Mouse (Mus musculus) MEL (cell line): ENCODE results near the gene Cbx4. TPM values are rescaled to one million over a fixed set of nuclear protein-coding genes. Genes with fewer than 3 reads are reported as not detected.

ENCODE experiments used
- DNase-seq: peaks from one replicate; pipeline ENCODE4 v3.0.0; 2011; ENCODE audit warnings: low read depth, low spot score
- H3K27ac ChIP-seq: 2 replicates; pipeline ENCODE4 v1.5.1; 2012; ENCODE audit warnings: low read depth, mild to moderate bottlenecking, control low read depth, low read length, moderate library complexity; ENCODE audit not compliant: control insufficient read depth
- H3K27me3 ChIP-seq, 2 experiments: fragments of 150-350 bp in 1 of 2; sonication (generic) in 1 of 2; 2 replicates each; pipeline ENCODE4 v1.6.1; 2012; ENCODE audit warnings: low read length in 2 of 2, mild to moderate bottlenecking in 2 of 2, improper control_type of control experiment in 1 of 2, moderate library complexity in 1 of 2; ENCODE audit not compliant: insufficient read depth in 2 of 2, control insufficient read depth in 1 of 2
- H3K36me3 ChIP-seq, 2 experiments: 2 replicates each; pipeline ENCODE4 v1.6.1; 2012 to 2014; ENCODE audit warnings: low read length in 2 of 2, improper control_type of control experiment in 1 of 2, inconsistent platforms in 1 of 2, mild to moderate bottlenecking in 1 of 2; ENCODE audit not compliant: insufficient read depth in 2 of 2, control insufficient read depth in 1 of 2
- H3K4me1 ChIP-seq, 2 experiments: fragments of 150-350 bp in 1 of 2; sonication (generic) in 1 of 2; 2 replicates each; pipeline ENCODE4 v1.6.1; 2012; ENCODE audit warnings: low read length in 2 of 2, improper control_type of control experiment in 1 of 2, mild to moderate bottlenecking in 1 of 2; ENCODE audit not compliant: insufficient read depth in 2 of 2, control insufficient read depth in 1 of 2
- H3K4me3 ChIP-seq, 2 experiments: fragments of 150-350 bp in 1 of 2; sonication (generic) in 1 of 2; 2 replicates each; pipeline ENCODE4 v1.5.1; 2012; ENCODE audit warnings: low read depth in 2 of 2, low read length in 2 of 2, mild to moderate bottlenecking in 2 of 2, moderate library complexity in 2 of 2, control low read depth in 1 of 2, improper control_type of control experiment in 1 of 2; ENCODE audit not compliant: control insufficient read depth in 1 of 2, insufficient read depth in 1 of 2
- H3K79me2 ChIP-seq: 2 replicates; pipeline ENCODE4 v1.6.1; 2012; ENCODE audit warnings: mild to moderate bottlenecking, low read length, moderate library complexity; ENCODE audit not compliant: control insufficient read depth, poor library complexity, insufficient read depth
- H3K9ac ChIP-seq: 2 replicates; pipeline ENCODE4 v1.6.1; 2012; ENCODE audit warnings: low read depth, mild to moderate bottlenecking, control low read depth, low read length, moderate library complexity; ENCODE audit not compliant: control insufficient read depth, poor library complexity, severe bottlenecking
- H3K9me3 ChIP-seq: fragments of 150-350 bp; sonication (generic); replicated peaks from 2 replicates; pipeline ENCODE4 v1.6.1; 2012; ENCODE audit warnings: mild to moderate bottlenecking, low read length, improper control_type of control experiment, moderate library complexity; ENCODE audit not compliant: insufficient read depth
- CHD1 ChIP-seq: IDR thresholded peaks from 2 replicates; pipeline ENCODE4 v1.6.1; 2012; ENCODE audit warnings: low read depth, mild to moderate bottlenecking, inconsistent platforms, low read length, improper control_type of control experiment
- CHD2 ChIP-seq: IDR thresholded peaks from 2 replicates; pipeline ENCODE4 v1.6.1; 2011; ENCODE audit warnings: low read length, improper control_type of control experiment
- E2F4 ChIP-seq: IDR thresholded peaks from 2 replicates; pipeline ENCODE4 v1.6.1; 2011; ENCODE audit warnings: low read depth, low read length, improper control_type of control experiment, borderline replicate concordance
- ELF1 ChIP-seq: IDR thresholded peaks from 2 replicates; pipeline ENCODE4 v1.6.1; 2014; ENCODE audit warnings: low read depth, mild to moderate bottlenecking, inconsistent platforms, low read length, improper control_type of control experiment, moderate library complexity
- EP300 ChIP-seq, 2 experiments: IDR thresholded peaks; 2 replicates each; pipeline ENCODE4 v1.6.1; 2011; ENCODE audit warnings: improper control_type of control experiment in 2 of 2, low read length in 2 of 2, low read depth in 1 of 2, mild to moderate bottlenecking in 1 of 2
- GATA1 ChIP-seq: IDR thresholded peaks from 2 replicates; pipeline ENCODE4 v1.6.1; 2011; ENCODE audit warnings: low read depth, low read length, improper control_type of control experiment
- HCFC1 ChIP-seq: IDR thresholded peaks from 2 replicates; pipeline ENCODE4 v1.6.1; 2012; ENCODE audit warnings: low read depth, mild to moderate bottlenecking, inconsistent platforms, low read length, improper control_type of control experiment, moderate library complexity
- KAT2A ChIP-seq: conservative IDR thresholded peaks from 2 replicates; pipeline ENCODE4 v1.6.1; 2012; ENCODE audit warnings: low read depth, low read length, improper control_type of control experiment, inconsistent platforms
- MAZ ChIP-seq: IDR thresholded peaks from 2 replicates; pipeline ENCODE4 v1.6.1; 2012; ENCODE audit warnings: low read depth, mild to moderate bottlenecking, inconsistent platforms, low read length, improper control_type of control experiment
- MYB ChIP-seq: IDR thresholded peaks from 2 replicates; pipeline ENCODE4 v1.6.1; 2011; ENCODE audit warnings: mild to moderate bottlenecking, low read depth, low read length, improper control_type of control experiment
- MYC ChIP-seq: IDR thresholded peaks from 2 replicates; pipeline ENCODE4 v1.6.1; 2011; ENCODE audit warnings: low read depth, mild to moderate bottlenecking, low read length, improper control_type of control experiment, moderate library complexity
- POLR2A ChIP-seq, 2 experiments: IDR thresholded peaks; 2 replicates each; pipeline ENCODE4 v1.6.1; 2011 to 2012; ENCODE audit warnings: low read length in 2 of 2, mild to moderate bottlenecking in 2 of 2, control low read depth in 1 of 2, improper control_type of control experiment in 1 of 2, low read depth in 1 of 2, moderate library complexity in 1 of 2; ENCODE audit not compliant: control insufficient read depth in 1 of 2, insufficient read depth in 1 of 2, poor library complexity in 1 of 2
- POLR2AphosphoS2 ChIP-seq: IDR thresholded peaks from 2 replicates; pipeline ENCODE4 v1.6.1; 2011; ENCODE audit warnings: low read length, improper control_type of control experiment
- RAD21 ChIP-seq: IDR thresholded peaks from 2 replicates; pipeline ENCODE4 v1.6.1; 2011; ENCODE audit warnings: mild to moderate bottlenecking, low read depth, low read length, improper control_type of control experiment
- RCOR1 ChIP-seq: IDR thresholded peaks from 2 replicates; pipeline ENCODE4 v1.6.1; 2012; ENCODE audit warnings: low read depth, mild to moderate bottlenecking, inconsistent platforms, low read length, improper control_type of control experiment
- SIN3A ChIP-seq: IDR thresholded peaks from 2 replicates; pipeline ENCODE4 v1.6.1; 2012; ENCODE audit warnings: low read length, improper control_type of control experiment, inconsistent platforms
- TAL1 ChIP-seq: IDR thresholded peaks from 2 replicates; pipeline ENCODE4 v1.6.1; 2012; ENCODE audit warnings: mild to moderate bottlenecking, inconsistent platforms, low read length, moderate library complexity, mixed read lengths
- TBP ChIP-seq: IDR thresholded peaks from 2 replicates; pipeline ENCODE4 v1.8.0; 2011; ENCODE audit warnings: low read depth, low read length, improper control_type of control experiment
- USF1 ChIP-seq: IDR thresholded peaks from 2 replicates; pipeline ENCODE4 v1.6.1; 2014; ENCODE audit warnings: low read depth, mild to moderate bottlenecking, inconsistent platforms, low read length, improper control_type of control experiment, moderate library complexity
- ZKSCAN1 ChIP-seq: IDR thresholded peaks from 2 replicates; pipeline ENCODE4 v1.6.1; 2012; ENCODE audit warnings: low read depth, mild to moderate bottlenecking, inconsistent platforms, low read length, improper control_type of control experiment, moderate library complexity
- ZNF384 ChIP-seq: IDR thresholded peaks from 2 replicates; pipeline ENCODE4 v1.6.1; 2012; ENCODE audit warnings: low read depth, mild to moderate bottlenecking, inconsistent platforms, low read length, improper control_type of control experiment
- polyA plus RNA-seq, 2 experiments: library from polyadenylated mRNA; stranded (reverse) in 1 of 2; unstranded in 1 of 2; fragments of >175 nt in 1 of 2; fragments of >200 nt in 1 of 2; gene quantifications; 2 replicates each; pipeline versions ENCODE4 v1.2.1 to v1.2.4; 2012; ENCODE audit warnings: low replicate concordance in 2 of 2, low read depth in 1 of 2; ENCODE audit not compliant: insufficient read length in 2 of 2, insufficient read depth in 1 of 2, missing spikeins in 1 of 2
- total RNA-seq: library from RNA; depleted of rRNA; stranded (reverse); fragments of 300-350 nt; gene quantifications from 2 replicates; pipeline ENCODE4 v1.2.3, GENCODE M21; 2012

The Cbx4 gene
- total and polyA plus RNA-seq, 3 experiments, result 8.0 to 22.6 TPM; not detected in 1

- peaks cover 4 to 5% of the 10 kb centered on the region in 2 experiments; a peak in 3 of 4 replicates for H3K27me3 ChIP-seq
- H3K79me2 ChIP-seq, result no peaks in the 10 kb centered on the region
- no peaks in the 10 kb centered on the region for H3K4me1 ChIP-seq
- no peak overlapping the region for H3K9ac ChIP-seq
- H3K27ac ChIP-seq, result no peak overlapping the region
- no peak overlapping the region for H3K4me3 ChIP-seq
- TF ChIP-seq POLR2A (IDR thresholded peaks at IDR 0.05; ENCODE audit: control insufficient read depth in 1 of 2, insufficient read depth in 1 of 2, low read depth in 1 of 2, low read length in 2 of 2, poor library complexity in 1 of 2), result no peak
- H3K9me3 ChIP-seq, result no peaks in the 10 kb centered on the region
- DNase-seq, result no peak
- H3K36me3 ChIP-seq, result no peaks in the 10 kb centered on the region
These were observed 27.7 kb downstream of the Cbx4 start for GRCm38 (mm10) chr11:119058041-119058995.

GRCm38 (mm10) chr11:119057291-119057690, 28.7 kb downstream of the Cbx4 start:
- Histone ChIP-seq H3K36me3 (peaks cover 0 to 2% of the 10 kb centered on the region in 2 experiments; a peak in 1 of 4 replicates), H3K27me3 (peaks cover 1 to 3% of the 10 kb centered on the region in 2 experiments; a peak in 2 of 4 replicates), H3K27ac (no peak overlapping the region), H3K79me2 (no peaks in the 10 kb centered on the region), H3K9me3 (no peaks in the 10 kb centered on the region), H3K4me3 (no peak overlapping the region), H3K4me1 (0 out of 4 replicates have a peak, but pooled peaks cover 0 to 7% of the 10 kb centered on the region in 2 experiments), H3K9ac (no peak overlapping the region)
- DNase-seq, result no peak
- no peak for TF ChIP-seq E2F4
- TF ChIP-seq MAZ, result no peak
- no peak for TF ChIP-seq MYB
- TF ChIP-seq ZNF384, result no peak
- no peak for TF ChIP-seq ZKSCAN1
- no peak for TF ChIP-seq SIN3A
- no peak for TF ChIP-seq ELF1
- no peak for TF ChIP-seq HCFC1
- TF ChIP-seq RCOR1, result no peak
- TF ChIP-seq GATA1, result no peak
- no peak for TF ChIP-seq USF1
- TF ChIP-seq POLR2AphosphoS2, result no peak
- no peak for TF ChIP-seq KAT2A
- TF ChIP-seq RAD21, result no peak
- TF ChIP-seq TAL1, result no peak
- TF ChIP-seq TBP, result no peak
- no peak for TF ChIP-seq CHD2
- TF ChIP-seq MYC, result no peak
- no peak for TF ChIP-seq CHD1
- no peak for TF ChIP-seq EP300 (IDR thresholded peaks at IDR 0.05; ENCODE audit: low read depth in 1 of 2, low read length in 2 of 2)
- TF ChIP-seq, all 39 proteins: peak for 0
